Mouse (Mus musculus) megakaryocyte, adult 5-6 weeks (primary cell): ENCODE measurements around the gene Syne4. TPM values are rescaled to one million over a fixed set of nuclear protein-coding genes. Genes with fewer than 3 reads are reported as not detected.

Experiments
- ATAC-seq: 2 replicates; pipeline ENCODE4 v1.8.0; 2016; ENCODE audit warnings: mild to moderate bottlenecking, inconsistent platforms; ENCODE audit not compliant: poor library complexity, severe bottlenecking
- total RNA-seq, 2 experiments: library from RNA; stranded (forward) in 1 of 2; stranded (reverse) in 1 of 2; fragments of 153-499, 151-499 nt in 1 of 2; fragments of 221-1000, 200-1000 nt in 1 of 2; gene quantifications; 2 replicates each; pipeline versions ENCODE4 v1.2.3 to v1.2.4; 2015 to 2017

Syne4 gene
- total RNA-seq, 2 experiments from 2014 or later = 0.58 to 1.1 TPM

DNA sequence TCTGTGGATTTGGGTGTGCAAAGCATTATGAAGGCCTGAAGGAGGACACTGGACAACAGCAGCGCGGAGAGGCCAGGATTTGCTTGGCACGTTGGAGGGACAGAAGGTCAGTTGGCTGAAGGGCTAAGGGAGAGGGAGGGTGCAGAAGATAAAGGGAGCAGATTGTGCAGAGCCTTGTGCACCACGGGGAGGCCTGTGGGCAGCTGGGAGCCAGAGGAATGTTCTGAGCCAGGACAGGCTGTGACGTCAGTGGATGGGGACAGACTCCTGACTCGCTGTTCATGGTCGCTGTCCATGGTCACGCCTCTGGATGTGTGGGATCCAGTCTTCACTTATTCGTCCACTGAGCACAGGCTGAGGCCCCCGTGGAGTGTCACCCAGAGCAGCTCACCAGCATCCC lies 19.5 kb upstream of the Syne4 start:
- no peak for ATAC-seq

DNA sequence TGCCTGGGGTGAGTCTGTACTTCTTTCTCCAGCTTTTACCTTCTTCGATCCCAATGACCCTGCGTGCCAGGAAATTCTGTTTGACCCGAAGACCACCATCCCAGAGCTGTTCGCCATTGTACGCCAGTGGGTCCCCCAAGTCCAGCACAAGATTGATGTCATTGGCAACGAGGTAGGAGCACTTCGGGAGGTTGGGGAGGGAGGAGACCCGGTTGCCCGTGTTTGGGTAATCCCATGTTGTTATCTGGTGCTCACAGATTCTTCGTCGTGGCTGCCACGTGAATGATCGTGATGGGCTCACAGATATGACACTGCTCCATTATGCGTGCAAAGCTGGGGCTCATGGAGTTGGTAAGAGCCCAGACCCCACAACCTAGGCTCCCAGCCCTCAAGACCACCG lies 17.8 kb upstream of the Syne4 start:
- ATAC-seq = no peak

DNA sequence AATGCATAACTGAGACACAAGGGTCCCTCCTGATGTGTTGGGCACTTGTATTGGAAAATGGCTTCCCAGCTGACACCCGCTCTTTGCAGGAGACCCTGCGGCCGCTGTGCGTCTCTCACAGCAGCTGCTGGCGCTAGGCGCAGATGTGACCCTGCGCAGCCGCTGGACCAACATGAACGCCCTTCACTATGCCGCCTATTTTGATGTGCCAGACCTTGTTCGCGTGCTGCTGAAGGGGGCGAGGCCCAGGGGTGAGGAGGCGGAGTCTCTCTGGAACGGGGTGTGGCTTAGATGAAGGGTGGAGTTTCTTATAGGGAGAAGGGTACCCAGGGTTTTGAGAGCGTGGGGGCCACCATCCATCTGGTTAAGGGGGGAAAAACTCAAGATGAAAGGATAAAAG lies 17.3 kb upstream of the Syne4 start:
- no peak for ATAC-seq

- peak; percentile 68 for ATAC-seq
These were observed 13.7 kb upstream of the Syne4 start for GRCm38 (mm10) chr7:30300914-30301313.

GRCm38 (mm10) chr7:30306083-30306779 lies 8.4 kb upstream of the Syne4 start:
- ATAC-seq = no peak

GRCm38 (mm10) chr7:30308076-30309005 lies 6.3 kb upstream of the Syne4 start, which contains the start of gene Alkbh6:
Gene Alkbh6, plus strand, starts transcription at chr7:30308717.
- ATAC-seq = peak; percentile 100

DNA sequence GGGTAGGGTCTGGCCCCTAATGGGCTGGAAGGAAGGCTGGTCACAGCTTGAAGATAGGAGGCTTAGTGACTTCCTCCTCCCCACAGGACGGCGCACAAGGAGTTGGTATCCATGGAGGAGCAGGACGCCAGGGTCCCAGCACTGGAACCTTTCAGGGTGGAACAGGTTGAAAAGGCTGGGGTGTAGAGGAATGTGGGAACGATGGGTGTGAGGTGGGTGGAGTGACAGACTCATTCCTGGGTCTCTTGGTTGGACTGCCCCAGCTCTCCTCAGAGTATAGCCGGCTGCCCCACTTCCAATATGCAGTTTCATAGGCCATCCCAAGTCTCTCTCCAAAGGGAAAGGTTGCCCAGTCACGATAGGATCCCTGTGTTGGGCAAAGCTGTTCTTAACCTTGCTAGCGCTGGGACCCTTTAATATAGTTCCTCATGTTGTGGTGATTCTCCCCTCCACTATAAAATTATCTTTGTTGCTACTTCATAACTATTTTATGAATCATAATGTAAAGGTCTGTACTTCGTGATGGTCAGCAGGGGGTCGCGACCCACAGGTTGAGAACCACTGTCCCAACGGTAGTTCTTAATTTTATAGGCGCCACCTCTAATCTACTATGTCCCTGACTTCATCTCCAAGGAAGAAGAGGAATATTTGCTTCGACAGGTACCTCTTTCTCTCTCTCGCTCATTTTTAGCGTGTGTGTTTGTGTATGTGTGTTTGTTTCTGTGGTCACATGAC lies 5.0 kb upstream of the Syne4 start:
- no peak for ATAC-seq

DNA sequence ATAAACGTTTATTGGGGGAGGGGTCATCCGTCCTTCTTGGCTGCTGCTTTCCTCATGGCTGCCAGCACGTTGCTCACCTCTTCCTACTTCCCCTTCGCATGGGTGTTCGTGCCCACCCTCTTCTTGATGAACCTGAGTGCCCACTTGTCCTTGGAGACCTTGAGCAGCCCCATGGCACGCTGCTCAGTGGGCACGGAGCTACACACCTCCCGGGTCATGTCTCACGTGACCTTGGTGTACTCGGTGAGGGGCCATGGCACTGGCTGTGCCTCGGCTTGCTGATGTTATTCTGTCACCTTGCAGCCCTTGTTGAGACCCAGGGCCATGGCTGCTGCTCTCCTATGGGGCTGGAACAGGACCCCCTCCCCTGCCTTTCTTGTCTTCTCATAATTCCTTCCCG lies 4.5 kb upstream of the Syne4 start:
- ATAC-seq = no peak

GRCm38 (mm10) chr7:30313666-30314320 lies 814 bp upstream of the Syne4 start:
- ATAC-seq = no peak

DNA sequence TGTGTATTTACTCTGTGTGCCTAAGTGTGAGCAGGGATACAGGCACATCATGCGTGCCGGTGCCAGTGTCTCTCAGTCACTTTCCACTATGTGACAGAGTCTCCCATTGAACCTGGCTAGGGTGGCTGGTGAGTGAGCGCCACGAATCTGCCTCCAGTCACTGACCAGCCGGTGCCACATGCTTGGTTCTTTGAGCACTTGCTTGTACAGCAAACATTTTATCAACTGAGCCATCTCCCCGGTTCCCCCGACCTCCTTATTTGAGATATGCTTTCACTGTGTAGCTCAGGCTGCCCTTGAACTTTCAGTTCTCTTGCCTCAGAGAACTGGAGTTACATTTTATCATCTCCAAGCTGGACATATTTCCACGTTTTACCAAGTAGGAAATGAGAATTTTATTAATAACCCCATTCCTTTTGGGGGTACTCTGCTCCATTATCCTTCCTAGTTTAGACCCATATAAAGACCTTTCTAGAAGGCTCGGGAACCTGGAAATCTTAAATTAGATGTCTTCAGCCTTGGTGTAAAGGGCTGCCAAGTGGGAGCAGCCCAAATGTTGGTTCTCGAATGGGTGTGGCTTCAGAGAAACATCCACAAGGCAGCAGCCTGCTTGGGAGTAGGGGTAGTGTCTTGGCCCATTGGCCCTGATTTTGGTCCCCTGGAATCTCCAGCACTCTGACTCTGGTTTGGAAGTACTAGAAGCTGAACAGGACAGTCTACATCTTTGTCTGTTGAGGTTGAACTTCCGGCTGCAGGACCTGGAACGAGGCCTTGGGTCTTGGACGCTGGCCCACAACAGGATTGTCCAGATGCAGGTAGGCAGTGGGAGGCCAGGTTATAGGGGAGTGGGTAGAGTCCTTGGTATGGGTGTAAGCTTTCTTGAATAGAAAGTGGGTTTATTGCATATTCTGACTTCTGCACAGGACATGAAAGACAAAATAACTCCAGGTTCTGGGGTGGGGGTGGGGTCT lies 1.2 kb downstream of the Syne4 start:
- ATAC-seq = no peak

DNA sequence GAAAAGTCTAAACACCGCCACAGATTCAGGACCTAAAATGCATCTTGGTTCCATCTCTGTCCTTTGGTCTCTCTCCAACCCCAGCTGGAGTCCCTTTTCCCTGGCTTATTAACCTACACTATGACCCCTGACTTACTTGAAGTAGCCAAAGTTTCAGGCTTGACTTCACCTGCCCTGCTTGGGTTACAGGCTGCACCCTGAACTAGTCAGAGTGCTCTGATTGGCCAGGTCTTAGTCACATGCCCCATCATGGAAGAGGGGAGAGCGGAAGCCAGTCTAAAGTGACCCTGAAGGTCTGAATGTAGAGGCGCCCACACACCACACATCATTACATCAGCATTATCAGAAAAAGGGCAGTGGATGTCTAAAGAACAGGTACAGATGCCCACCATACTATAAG lies 3.5 kb downstream of the Syne4 start:
- no peak for ATAC-seq

- ATAC-seq = no peak
These were observed 6.3 kb downstream of the Syne4 start for GRCm38 (mm10) chr7:30320946-30321345.

- peak; percentile 42 for ATAC-seq
These were observed 7.1 kb downstream of the Syne4 start, which contains the start of gene E130208F15Rik for GRCm38 (mm10) chr7:30321539-30322284. Gene E130208F15Rik, plus strand, starts transcription at chr7:30321740.

DNA sequence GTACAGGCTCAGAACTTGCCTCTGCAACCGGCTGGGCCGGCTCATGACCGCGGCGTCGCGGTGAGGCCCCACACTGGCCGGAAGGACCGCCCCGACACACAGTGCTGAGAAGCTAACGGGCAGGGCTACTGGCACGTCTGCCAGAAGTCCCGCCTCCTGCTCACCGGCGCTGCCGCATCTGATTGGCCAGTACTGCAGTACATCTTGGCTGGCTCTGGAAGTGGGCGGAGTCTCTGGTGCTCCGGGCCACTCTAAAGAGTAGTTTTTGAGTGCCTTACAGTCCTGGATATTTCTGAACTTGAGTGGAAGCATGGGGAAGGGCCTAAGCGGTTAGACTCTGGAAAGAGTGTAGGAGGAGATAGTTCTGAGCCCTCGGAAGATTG lies 7.7 kb downstream of the Syne4 start:
- ATAC-seq = peak; percentile 98

DNA sequence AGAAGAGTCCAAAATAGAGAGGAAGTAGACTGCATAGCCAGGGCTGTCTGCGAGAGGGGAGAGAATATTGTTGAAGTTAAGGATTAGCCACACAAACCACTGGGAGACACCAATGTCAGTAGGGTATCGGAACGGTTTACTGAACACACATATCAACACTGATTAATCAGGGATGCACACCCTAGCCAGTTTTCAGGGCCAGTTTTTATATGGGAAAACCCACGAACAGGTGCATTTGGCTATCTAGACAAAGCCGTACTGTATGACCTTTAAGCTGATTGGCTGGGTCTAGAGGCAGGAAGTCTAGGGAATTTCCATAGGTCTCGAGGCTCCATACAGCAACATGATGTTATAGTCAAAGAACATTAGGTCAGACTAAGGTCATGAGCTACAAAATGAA lies 8.3 kb downstream of the Syne4 start:
- no peak for ATAC-seq

DNA sequence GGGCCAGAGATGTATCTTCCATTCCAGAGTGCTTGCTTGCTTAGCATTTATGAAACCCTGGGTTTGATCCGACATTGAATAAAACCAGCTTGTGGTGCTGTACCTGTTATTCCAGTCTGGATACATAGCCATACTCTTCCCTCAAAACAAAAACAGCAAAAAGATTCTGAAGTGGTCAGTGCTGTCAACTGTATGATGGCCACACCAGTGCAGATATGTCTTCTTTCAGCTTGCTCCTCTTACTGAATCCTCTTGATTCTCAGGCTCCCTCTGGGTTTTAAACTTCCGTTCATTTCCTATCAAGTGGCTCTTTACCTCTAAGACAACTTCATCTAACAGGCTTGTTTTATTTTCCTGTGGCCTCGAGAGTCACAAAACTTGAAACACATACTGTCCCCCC lies 9.2 kb downstream of the Syne4 start, which contains the start of gene Sdhaf1:
Gene Sdhaf1, minus strand, starts transcription at position 101 of the 400 bp plus-strand sequence.
- no peak for ATAC-seq

DNA sequence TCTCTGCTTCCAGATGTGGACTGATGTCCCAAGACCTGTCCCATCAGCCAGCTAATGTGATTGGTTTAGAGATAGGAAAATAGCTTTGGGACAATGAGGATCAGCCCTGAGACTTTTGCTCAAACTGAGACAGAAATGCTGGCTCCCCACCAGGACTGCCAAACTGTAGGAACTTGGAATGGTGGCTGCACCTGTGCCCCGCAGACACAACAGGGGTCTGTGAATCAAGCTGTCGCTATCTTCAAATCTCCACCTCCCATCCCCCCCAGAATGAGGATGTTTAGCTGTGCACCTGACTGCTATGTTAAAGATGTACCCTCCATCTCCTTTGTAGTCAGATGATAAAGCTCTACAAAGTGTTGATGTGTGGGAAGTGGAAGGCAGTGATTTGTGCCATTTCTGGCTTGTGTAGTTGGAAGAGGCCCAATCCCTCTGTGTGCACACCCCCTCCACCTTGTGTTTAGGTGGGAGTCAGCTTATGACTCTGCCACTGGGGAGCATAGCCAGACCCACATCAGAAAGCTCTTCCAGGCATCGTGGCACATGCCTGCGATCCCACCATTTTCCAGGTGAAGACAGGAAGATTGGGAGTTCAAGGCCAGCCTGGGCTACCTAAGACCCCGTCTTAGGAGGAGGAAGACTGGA lies 9.8 kb downstream of the Syne4 start:
- ATAC-seq = no peak

GRCm38 (mm10) chr7:30325364-30325763 lies 10.8 kb downstream of the Syne4 start:
- peak; percentile 56 for ATAC-seq
